Mouse (Mus musculus) left cerebral cortex, postnatal 25 days (tissue): ENCODE results near the gene Bnip3. TPM values are rescaled to one million over a fixed set of nuclear protein-coding genes. Genes with fewer than 3 reads are reported as not detected.
A peak's percentile ranks its signal among the peaks of the same experiment; 100 is the strongest.

Experiments used
- DNase-seq, 2 experiments: peaks; one replicate each; pipeline ENCODE4 v3.0.0; 2022; ENCODE audit warnings: low spot score in 2 of 2, mixed read lengths in 1 of 2
- intact Hi-C: fragments of 180-260 bp; cut with DNase I; formaldehyde crosslinking; loops from one replicate; pipeline ENCODE4 v1.15.1; 2025
- total RNA-seq, 2 experiments: library from RNA; stranded (reverse); gene quantifications; 2 replicates each; pipeline ENCODE4 v1.2.3; 2021

The Bnip3 gene
- 100 to 1,000 TPM; 132 to 139 TPM for total RNA-seq

DNA sequence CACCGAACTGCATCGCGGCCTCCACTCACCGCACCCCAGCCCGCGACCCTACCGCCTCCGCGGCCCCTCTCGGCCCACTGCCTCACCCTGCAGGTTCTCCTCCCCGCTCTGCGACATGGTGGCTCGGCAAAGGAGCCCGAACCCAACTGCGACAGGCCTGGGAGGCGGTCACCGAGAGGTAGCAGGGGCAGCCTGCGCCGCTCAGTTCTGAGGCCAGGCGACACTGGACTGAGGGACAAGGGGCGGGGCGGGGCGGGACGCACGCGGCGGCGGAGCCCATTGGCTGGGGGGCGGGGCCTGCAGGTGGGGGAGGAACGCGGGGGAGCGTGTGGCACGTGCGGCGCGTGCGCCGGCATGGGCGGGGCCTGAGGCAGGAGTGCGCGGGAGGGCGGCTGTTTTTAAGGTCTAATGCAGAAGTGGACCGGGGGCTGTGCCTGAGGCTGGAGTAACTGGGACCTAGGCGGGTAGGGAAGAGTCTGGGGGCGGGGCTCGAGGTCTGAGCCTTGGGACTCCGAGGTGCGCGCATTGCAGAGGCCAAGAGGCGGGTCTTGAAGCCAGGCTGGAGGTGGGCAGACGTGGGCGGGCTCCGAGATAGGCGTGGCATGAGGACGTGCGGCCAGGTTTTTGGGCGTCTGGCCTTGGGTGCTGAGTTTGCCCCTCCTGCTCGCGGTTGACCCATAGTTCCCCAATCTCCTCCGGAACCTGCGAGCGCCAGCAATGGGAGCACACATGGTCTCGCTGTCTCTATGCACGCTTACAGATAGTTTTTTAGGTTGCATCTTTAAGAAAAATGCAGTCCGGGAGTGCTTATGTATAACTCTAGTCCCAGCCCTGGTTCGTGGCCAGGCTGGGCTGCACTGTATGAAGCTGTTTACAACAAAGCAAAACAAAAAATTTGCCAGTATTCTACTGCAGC is at the start of gene Bnip3:
Bnip3 (minus strand) TSS at position 243 of the 916 bp plus-strand sequence.
- intact Hi-C loops, result loop anchor here (2.0 kb wide), 2 partner anchors 31 to 63 kb away; partner anchors contain the start of genes Jakmip3, Mapk1ip1 and Ppp2r2d
- peak; percentile 84 to 87 for DNase-seq

DNA sequence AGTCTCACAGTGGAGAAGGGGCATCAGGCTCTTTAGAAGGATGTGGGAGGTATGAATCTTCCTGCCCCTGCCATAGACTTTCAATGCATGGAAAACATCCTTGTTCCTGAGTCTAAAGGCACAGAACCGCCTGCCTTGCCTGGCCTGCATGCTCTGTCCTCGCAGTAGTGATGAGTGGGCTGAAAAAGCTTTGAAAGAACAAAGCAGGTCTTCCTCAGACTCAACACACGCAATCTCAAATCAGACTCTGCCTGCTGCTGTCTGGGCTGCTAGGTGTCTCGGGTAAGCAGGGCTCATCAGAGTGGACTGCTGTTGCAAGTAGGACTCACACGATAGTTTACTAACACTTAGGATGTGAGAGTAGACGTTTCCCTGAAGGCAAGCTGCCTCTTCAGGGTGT is 47.8 kb upstream of the Bnip3 start:
- intact Hi-C loops, result no loop called here
- DNase-seq, result peak in 1 of 2 experiments; percentile 30

DNA sequence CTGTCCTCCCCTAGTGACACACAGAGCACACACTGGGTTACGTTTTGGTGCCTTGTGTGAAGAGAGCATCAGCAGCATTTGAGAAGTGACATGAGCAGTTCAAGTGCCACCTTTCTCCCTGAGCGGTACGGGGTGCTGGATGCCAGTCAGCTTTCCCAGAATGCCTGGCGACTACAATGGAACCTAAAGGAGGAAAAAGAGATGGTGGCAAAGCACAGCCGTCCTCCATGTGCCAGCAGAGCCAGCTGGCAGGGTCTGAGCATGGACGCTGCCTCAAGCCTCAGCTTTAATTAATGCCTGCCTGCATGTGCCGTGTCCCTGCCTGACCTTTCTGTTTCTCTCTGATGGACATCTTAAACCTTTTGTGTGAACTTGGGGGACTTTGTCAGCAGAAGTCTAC is 46.5 kb upstream of the Bnip3 start:
- no peak for DNase-seq
- intact Hi-C loops, result no loop called here

DNA sequence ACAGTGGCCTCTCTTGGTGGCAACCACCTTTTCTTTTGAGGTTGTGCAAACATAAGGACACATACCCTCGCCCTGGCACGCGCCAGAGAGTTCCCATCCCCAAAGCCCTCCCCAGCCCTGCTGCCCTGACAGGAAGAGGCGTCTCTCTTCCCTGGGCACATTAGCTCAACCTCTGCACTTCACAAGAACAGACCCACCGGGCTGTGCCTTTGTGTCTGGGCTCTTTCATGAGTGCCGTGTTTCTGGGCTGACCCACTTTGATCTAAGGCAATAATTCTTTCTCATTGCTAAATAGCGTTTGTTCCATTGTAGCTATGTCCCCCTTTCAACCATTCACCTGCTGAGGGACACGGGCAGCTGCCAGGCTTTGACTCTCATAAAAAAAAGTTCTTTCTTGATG is 39.0 kb upstream of the Bnip3 start:
- intact Hi-C loops, result no loop called here

DNA sequence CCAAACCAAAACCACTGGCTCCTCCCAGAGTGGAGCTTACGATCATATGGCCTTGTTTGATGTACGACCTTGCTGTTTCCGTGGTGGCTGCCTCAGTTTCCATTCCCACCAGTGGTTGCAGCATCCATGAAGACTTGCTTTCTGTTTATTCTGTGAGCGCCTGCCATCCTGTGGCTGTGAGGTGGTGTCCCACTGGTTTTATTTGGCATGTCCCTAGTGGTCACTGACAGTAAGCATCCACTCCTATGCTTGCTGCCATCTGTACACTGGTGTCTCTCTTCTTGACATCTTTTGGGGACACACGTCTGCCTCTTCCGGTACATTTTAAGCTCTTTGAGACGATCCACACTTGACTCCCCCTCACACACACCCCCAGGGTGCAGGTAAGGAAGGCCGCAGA is 38.4 kb upstream of the Bnip3 start:
- no peak for DNase-seq
- intact Hi-C loops, result no loop called here

More for the DNA sequence above, 39.0 kb upstream of the Bnip3 start:
- DNase-seq, result no peak

DNA sequence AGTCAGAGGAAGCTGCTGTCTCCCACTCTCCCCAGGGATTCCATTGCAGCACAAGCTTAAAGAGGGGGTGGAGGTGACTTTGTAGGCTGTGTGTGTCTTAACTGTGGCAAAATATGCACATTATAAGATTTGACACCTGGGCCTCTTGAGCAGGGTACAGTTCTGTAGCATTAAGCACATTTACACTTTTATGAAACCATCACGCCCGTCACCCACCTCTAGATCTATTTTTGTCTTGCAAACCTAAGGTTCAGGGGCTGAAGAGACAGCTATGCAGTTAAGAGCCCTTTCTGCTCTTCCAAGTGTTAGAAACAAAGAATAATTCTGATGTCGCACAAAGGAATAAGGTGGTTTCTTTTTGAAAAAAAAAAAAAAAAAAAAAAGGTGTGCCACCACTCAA is 36.3 kb upstream of the Bnip3 start:
- intact Hi-C loops, result no loop called here
- DNase-seq, result no peak

DNA sequence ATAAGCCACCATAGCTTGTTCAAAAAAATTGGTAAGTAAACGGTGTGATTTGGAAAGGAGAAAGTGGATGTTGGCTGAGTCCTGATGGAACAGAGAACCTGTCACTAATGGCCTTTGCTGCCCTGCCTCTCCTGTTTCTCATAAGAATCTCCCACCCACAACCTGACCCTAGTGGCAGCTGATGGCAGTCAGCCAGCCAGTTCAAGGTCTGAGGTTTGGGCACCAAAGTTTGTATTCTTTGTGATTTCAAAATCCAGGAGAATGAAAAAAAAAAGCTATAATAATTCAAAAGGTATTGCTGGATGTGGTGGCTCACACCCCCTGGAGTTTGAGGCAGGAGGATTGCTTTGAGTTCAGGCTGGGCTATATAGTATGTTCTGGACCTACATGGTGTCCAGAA is 33.0 kb upstream of the Bnip3 start:
- intact Hi-C loops, result no loop called here
- DNase-seq, result no peak

DNA sequence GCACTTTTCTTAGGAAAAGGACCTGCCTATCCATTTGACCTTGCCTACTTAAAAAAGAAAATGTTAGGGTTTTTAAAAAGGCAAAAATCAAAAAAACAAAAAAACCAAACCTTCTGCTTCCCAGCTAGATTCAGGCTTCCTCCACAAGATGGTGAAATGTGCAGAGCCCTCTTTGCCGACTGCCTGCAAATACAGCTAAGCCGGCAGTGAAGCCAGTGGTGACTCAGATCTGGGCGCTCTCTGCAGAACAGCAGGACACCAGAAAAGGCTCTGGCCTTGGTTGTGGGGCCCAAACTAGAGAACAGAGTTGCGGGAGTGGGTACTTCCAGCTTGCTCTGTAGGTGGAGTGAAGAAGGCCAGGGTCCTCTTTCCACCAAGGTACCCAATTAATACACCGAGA is 32.3 kb upstream of the Bnip3 start:
- intact Hi-C loops, result loop anchor here (2.0 kb wide), 1 partner anchor 33 kb away; the partner anchor contains the start of gene Bnip3
- DNase-seq, result peak in 1 of 2 experiments; percentile 51

DNA sequence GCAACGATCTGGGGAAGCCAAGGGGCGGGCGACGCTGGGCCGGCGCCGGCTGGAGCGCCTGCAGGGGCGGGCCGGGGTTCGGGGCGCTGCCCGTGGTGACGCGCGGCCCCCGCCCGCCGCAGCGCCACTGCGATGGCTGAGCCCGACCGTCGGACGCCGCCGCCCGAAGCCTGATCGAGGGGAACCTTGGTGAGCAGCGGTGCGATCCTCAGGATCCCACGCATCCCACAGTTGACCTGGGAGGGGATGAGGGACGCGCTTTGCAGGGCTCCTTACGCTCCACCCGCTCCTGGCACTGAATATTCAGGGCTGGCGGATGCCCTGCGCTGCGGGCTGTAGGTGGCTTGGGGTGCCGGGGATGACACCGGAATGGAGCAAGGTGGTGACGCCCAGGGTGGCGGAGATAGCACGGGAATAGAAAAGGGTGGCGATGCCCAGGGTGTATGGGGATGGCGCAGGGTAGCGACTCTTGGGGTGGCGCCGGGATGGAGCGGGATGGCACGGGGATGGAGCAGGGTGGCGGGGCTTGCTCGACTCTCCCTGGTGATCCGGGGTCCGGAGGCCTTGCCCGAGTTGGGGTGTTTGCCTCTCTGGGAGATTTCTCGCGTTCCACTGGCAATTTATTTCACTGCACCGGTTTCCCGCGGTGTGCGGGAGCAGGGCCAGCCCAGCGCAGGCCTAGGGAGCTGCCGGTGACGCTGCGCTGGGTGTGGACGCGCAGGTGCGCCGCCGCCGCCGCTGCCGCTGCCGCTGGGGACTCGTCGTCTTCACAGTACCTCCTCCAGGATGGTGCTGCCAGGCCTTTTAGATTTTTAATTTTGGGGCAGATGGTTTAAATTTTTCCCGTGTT is 31.5 kb upstream of the Bnip3 start, which contains the start of gene Jakmip3:
Jakmip3 (plus strand) TSS at position 119 of the 850 bp plus-strand sequence.
- peak; percentile 81 to 82 for DNase-seq
- intact Hi-C loops, result loop anchor here (2.0 kb wide), 1 partner anchor 32 kb away; the partner anchor contains the start of gene Bnip3

DNA sequence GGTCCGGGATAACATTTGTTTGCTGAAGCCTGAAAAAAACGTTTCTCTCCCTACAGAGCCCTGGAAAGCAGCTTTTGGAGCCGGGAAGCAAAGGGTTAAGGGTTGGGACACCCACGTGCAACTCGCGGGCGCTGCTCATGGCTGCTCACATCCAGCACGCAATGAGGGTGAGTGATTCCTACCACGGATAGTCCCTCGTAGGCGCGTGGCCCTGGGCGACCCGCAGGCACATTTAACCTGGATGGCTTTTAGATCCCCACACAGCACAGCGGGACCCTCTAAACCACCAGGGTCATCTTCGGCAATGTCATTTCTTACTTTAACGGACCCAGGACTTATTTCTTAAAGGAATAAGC is 30.9 kb upstream of the Bnip3 start:
- intact Hi-C loops, result loop anchor here (2.0 kb wide), 1 partner anchor 31 kb away; the partner anchor contains the start of gene Bnip3
- peak; percentile 73 to 82 for DNase-seq

DNA sequence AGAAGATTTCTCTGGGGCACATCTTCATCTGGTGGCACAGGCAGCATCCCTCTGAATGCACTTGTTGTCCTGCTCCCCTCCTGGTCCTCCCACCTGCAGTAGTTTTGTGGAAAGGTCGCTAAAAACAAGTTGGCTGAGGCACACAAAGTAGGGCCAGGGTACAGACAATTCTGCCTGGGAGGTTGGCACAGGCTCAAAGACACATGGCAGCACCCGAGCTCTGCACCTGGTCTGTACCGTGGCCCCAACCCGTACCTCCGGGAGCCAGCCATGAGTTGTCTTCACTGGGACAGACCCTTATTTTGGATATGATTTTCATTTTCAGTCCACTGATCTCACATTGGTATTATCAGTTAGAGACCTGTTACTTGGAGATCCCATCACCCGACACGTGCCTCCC is 29.7 kb upstream of the Bnip3 start:
- intact Hi-C loops, result no loop called here
- no peak for DNase-seq

DNA sequence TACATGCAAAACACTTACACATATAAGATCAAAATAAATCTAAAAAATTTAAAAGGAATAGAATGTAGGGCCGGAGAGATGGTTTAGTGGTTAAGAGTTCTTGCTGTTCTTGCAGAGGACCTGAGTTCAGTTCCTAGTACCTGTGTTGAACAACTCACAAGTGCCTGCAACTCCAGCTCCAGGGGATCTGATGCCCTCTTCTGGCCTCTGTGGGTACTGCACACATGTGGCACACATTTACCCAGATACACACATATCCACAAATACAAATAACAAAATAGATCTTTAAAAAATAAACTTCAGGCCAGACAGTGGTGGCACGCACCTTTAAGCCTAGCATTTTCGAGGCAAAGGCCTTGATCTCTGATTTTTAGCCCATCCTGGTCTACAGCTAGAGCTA is 25.2 kb upstream of the Bnip3 start:
- intact Hi-C loops, result no loop called here
- no peak for DNase-seq

DNA sequence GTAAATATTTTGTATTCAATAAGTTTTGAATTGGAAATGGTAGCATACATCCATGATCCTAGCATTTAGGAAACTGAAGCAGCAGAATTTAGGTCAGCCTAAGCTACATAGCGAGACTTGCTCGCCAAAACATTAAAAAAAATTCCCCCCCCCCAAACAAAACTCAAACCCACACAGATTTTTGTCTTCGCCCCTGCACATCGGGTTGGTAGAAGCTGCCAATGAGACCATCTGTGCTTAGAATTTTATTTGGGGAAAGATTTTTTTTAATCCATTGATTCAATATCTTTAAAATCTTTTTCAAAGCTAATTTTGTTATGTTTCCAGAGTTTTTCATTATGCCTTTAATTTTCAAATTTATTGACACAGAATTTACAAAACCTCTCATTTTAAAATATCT is 19.1 kb upstream of the Bnip3 start:
- intact Hi-C loops, result no loop called here
- DNase-seq, result peak in 1 of 2 experiments; percentile 55

DNA sequence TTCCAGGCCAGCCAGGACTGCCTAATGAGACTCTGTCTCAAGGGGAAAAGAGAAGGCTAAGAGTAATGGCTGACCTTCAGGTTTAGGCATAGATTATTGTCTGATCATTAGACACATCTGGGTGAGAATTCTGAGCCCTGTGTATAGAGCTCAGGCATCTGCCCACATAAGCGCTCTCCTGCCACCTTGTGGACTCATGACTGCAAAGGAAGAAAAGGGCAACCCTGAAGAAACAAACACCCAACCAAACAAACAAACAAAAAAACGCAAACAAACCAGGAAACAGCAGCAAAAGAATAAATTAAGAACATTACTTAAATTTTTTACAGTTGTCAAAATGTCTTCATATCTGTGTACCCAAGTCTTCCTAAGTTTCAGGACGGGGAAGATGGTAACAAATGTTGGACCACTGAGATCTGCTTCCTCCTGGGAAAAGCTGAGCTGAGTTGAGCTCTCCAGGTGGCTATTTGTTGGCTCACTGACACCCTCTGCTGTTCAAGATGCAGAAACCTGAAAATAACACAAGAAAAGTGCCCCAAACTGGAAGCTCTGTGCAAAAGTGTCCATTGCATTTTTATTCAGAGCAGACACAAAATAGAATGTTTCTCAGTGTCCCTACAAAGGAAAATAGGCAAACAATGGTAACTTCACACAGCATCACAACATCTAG is 14.6 kb upstream of the Bnip3 start:
- DNase-seq, result peak in 1 of 2 experiments; percentile 53
- intact Hi-C loops, result loop anchor here (2.0 kb wide), 1 partner anchor 83 kb away; no protein-coding TSS in a partner anchor

DNA sequence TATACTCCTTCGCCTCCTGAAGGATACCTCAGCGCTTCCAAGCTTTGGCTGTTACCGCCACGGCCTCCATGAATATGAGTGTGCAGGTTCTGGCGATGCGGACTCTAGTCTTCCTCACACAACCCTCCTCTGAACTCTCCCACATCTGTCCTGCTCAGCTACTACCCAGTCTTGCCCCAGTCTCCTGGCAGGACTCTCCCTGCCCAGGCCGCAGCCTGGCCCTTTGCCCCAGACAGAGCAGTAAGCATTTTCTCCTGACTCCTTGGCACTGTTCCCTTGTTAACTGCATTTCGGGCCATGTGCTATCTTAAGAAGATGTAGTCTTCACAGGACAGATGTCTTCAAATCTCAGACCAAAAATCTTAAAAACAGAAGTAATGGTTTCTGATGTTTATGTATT is 12.3 kb upstream of the Bnip3 start:
- intact Hi-C loops, result no loop called here
- DNase-seq, result no peak

DNA sequence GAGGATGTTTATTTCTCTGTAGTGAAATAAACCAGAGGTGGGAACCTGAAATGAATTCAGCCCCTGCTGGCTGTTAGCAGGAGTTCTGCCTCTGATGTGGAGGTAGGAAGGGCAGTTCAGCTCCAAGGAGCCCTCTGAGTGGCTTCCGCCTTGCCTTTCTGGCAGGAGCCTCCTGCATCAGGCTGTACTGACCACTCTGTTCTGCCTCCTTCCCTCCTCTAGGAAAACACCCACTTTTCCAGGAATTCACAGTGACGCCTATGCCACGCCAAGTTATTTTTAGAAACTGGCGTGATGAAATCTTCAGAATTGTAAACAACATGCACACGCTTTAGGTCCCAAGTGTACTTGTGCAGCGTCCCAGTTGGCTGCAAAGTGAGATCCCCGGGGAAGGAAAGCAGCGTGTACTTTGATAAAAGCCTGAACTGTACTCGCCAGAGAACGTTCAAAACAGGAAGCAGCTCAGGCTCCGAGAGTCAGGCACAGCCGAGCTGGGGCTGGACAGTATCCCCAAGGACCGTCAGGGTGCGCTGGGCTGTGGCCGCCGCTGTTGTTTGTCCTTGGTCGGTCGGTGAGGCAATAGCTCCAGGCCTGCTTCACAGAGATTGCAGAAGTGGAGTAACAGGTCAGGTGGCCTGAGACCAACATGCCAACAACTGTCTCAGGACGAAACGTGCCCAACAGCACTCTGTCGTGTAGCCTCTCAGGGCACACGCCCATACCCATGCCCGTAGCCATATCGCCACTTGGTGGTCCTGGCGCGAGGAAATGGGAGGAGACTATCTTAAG is 10.0 kb upstream of the Bnip3 start:
- peak; percentile 25 to 39 for DNase-seq
- intact Hi-C loops, result no loop called here

DNA sequence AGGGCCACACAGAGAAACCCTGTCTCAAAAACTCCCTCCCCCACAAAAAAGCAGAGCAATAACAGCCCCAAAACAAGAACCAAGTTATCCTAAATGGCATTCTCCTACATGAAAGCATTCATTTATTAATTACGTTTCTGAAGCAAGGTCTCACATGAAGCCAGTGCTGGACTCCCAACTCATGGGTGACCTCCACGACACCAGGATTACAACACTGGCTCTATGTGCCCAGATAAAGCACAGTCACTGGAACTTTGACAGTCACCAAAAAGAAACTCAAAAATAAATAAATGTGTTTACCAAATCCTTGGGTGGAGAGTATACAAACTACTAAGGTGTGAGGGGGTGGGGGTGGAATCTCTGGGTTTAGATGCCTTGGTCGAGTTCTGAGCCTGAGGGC is 4.3 kb upstream of the Bnip3 start:
- DNase-seq, result no peak
- intact Hi-C loops, result no loop called here

DNA sequence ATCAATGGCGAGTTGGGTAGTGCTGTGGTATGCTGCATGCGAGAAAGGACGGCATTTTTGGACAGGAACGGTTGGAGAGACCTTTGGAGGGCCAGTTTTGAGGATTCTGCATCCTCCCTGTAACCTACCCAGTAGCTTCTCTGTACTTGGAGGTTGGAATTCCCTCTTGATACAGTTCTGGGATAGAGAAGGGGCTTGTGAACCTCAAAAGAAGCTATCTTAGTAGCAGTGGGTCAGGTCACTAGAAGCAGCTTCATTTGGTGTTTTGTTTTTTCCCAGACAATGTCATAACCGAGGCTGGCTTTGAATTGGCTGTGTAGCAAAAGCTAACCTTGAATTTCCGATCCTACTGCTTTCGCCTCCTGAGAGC is 859 bp upstream of the Bnip3 start:
- intact Hi-C loops, result no loop called here

DNA sequence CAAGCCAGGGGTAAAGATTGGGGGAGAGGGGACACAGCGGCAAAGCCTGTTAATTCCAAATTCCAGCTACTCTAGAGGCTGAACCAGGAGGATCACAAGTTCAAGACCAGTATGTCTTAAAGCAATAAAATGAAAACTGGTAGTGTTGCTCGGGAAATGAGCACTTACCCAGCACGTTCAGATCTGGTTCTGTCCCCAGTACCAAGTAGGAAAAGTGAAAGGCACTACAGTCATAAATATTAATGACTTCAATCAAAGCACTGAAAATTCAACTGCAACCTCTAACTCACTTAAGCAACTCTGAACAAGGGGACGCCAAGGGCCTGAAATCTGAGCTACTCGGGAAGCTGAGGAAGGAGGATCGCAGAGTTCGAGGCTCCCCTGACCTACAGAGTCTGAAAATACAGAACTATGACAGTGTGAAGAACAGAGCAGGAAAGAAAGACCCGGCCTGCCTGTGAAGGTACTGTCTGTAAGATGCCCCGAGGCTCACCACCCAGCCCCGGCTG is 497 bp downstream of the Bnip3 start:
- no peak for DNase-seq
- intact Hi-C loops, result loop anchor here (2.0 kb wide), 2 partner anchors 32 to 62 kb away; partner anchors contain the start of genes Jakmip3, Mapk1ip1 and Ppp2r2d

More for the DNA sequence above, 859 bp upstream of the Bnip3 start:
- DNase-seq, result no peak
